Mouse (Mus musculus): ENCODE results near the gene Spdya. TPM values are rescaled to one million over a fixed set of nuclear protein-coding genes. Genes with fewer than 3 reads are reported as not detected.
"Not testable (repeated sequence)": the region's sequence is repeated elsewhere in the genome, so short reads cannot be mapped to it uniquely, and the experiment has no call there.

The Spdya gene
- total RNA-seq, 2 experiments from 2014 or later: 1.6 to 2.4 TPM

DNA sequence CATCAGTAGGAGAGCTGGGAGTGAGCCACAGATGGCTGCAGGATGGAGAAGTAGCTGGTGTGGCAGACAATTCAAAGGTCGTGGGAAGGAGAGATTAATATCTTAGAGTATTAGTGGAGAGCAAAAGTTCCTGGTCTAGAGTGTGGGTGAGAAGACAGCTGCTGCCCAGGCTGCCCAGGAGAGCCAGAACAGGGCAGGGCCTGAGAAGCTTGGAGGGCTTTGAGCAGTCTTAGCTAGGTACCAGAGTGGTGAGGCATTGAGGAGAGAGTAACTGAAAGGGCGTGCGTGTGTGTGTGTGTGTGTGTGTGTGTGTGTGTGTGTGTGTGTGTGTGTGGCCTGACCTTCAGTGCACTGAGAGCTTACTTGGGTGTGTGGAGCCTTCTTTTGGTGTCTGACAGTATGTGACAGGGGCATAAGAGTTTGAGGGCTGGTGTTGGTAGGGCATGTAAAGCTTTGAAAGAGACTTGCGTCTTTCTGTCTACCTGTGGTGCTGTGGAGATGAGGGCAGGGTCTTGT is 85.9 kb downstream of the Spdya start:
- Histone ChIP-seq H3K27ac (no peak overlapping the region), H3K4me3 (no peak overlapping the region)
- no peak for DNase-seq (ENCODE audit: extremely low spot score in 1 of 2, low spot score in 2 of 2)
- intact Hi-C loops (cut with DNase I): no loop called here
- TF ChIP-seq CTCF (IDR thresholded peaks at IDR 0.05): no peak

- H3K4me3 ChIP-seq; DNase-seq (ENCODE audit: extremely low spot score in 1 of 2, low spot score in 2 of 2); H3K27ac ChIP-seq; intact Hi-C loops (cut with DNase I): not testable (repeated sequence)
Measured at GRCm38 (mm10) chr17:71639056-71639455, 87.2 kb downstream of the Spdya start.

Other genes with a start within 250 kb of the Spdya start
- 1 to 10 TPM; 1.7 to 2.0 TPM for gene Emilin2, start 240.1 kb upstream of the Spdya start, total RNA-seq (2021)
- 1 to 10 TPM; 1.5 to 4.4 TPM for gene Gm4707, start 92.1 kb upstream of the Spdya start, total RNA-seq (2021)
- gene Smchd1, start 76.7 kb upstream of the Spdya start, total RNA-seq (2021): 10 to 100 TPM; 32.5 to 34.5 TPM
- under 1 TPM; 0.45 to 0.47 TPM for gene Ndc80, start 25.2 kb upstream of the Spdya start, total RNA-seq (2021)
- 10 to 100 TPM; 26.8 to 27.8 TPM for gene Wdr43, start 63.8 kb downstream of the Spdya start, total RNA-seq (2021)
- gene Togaram2, start 121.2 kb downstream of the Spdya start, total RNA-seq (2021): 1 to 10 TPM; 3.3 to 3.8 TPM
- gene Pcare, start 200.8 kb downstream of the Spdya start, total RNA-seq (2021): under 1 TPM; 0.32 to 0.33 TPM
- gene Clip4, start 216.4 kb downstream of the Spdya start, total RNA-seq (2021): 10 to 100 TPM; 71.9 to 74.0 TPM